Mouse (Mus musculus): Measurements from ENCODE around the gene Hpse. TPM values are rescaled to one million over a fixed set of nuclear protein-coding genes. Genes with fewer than 3 reads are reported as not detected.

Gene Hpse
- polyA plus RNA-seq, 1 experiment from 2014 or later = 0.41 TPM

GRCm38 (mm10) chr5:100706675-100707074 is 12.8 kb downstream of the Hpse start:
- H3K9ac ChIP-seq (ENCODE audit: low read length) = no peak overlapping the region
- H3K36me3 ChIP-seq (ENCODE audit: control insufficient read depth, insufficient read depth, low read length) = no peaks in the 10 kb centered on the region
- H3K27me3 ChIP-seq (replicated peaks; ENCODE audit: control insufficient read depth, insufficient read depth, low read length) = no peaks in the 10 kb centered on the region
- DNase-seq (ENCODE audit: low spot score) (no peak), ATAC-seq (no peak)
- WGBS = 66% methylated on average over 8 of the region's 8 CpGs
- no peaks in the 10 kb centered on the region for H3K4me1 ChIP-seq (ENCODE audit: control insufficient read depth, insufficient read depth, low read length)
- H3K9me3 ChIP-seq (replicated peaks; ENCODE audit: control insufficient read depth, low read length) = no peaks in the 10 kb centered on the region
- H3K27ac ChIP-seq (ENCODE audit: low read depth, low read length) = no peak overlapping the region
- no peak overlapping the region for H3K4me3 ChIP-seq (ENCODE audit: low read depth, low read length)
- no peak overlapping the region for H3K4me2 ChIP-seq (ENCODE audit: low read length)

GRCm38 (mm10) chr5:100704272-100704671 is 15.2 kb downstream of the Hpse start:
- H3K4me2 ChIP-seq (ENCODE audit: low read length) = no peak overlapping the region
- H3K9me3 ChIP-seq (replicated peaks; ENCODE audit: control insufficient read depth, low read length) = no peaks in the 10 kb centered on the region
- no peaks in the 10 kb centered on the region for H3K27me3 ChIP-seq (replicated peaks; ENCODE audit: control insufficient read depth, insufficient read depth, low read length)
- H3K9ac ChIP-seq (ENCODE audit: low read length) = no peak overlapping the region
- H3K4me1 ChIP-seq (ENCODE audit: control insufficient read depth, insufficient read depth, low read length) = no peaks in the 10 kb centered on the region
- no peak for DNase-seq (ENCODE audit: low spot score)
- H3K4me3 ChIP-seq (ENCODE audit: low read depth, low read length) = no peak overlapping the region
- 96% methylated on average over 2 of the region's 2 CpGs for WGBS
- H3K36me3 ChIP-seq (ENCODE audit: control insufficient read depth, insufficient read depth, low read length) = no peaks in the 10 kb centered on the region
- ATAC-seq = no peak
- no peak overlapping the region for H3K27ac ChIP-seq (ENCODE audit: low read depth, low read length)

GRCm38 (mm10) chr5:100702325-100702724 is 17.2 kb downstream of the Hpse start:
- WGBS = 91% methylated on average over 3 of the region's 3 CpGs
- H3K4me3 ChIP-seq (ENCODE audit: low read depth, low read length) = no peak overlapping the region
- H3K9ac ChIP-seq (ENCODE audit: low read length) = no peak overlapping the region
- no peaks in the 10 kb centered on the region for H3K27me3 ChIP-seq (replicated peaks; ENCODE audit: control insufficient read depth, insufficient read depth, low read length)
- no peak for DNase-seq (ENCODE audit: low spot score)
- no peak overlapping the region for H3K4me2 ChIP-seq (ENCODE audit: low read length)
- no peak overlapping the region for H3K27ac ChIP-seq (ENCODE audit: low read depth, low read length)
- no peaks in the 10 kb centered on the region for H3K36me3 ChIP-seq (ENCODE audit: control insufficient read depth, insufficient read depth, low read length)
- ATAC-seq = no peak
- H3K9me3 ChIP-seq (replicated peaks; ENCODE audit: control insufficient read depth, low read length) = no peaks in the 10 kb centered on the region
- no peaks in the 10 kb centered on the region for H3K4me1 ChIP-seq (ENCODE audit: control insufficient read depth, insufficient read depth, low read length)

GRCm38 (mm10) chr5:100700861-100701620 is 18.5 kb downstream of the Hpse start:
- H3K4me1 ChIP-seq (ENCODE audit: control insufficient read depth, insufficient read depth, low read length) = no peaks in the 10 kb centered on the region
- WGBS = 80% methylated on average over 13 of the region's 13 CpGs
- no peaks in the 10 kb centered on the region for H3K36me3 ChIP-seq (ENCODE audit: control insufficient read depth, insufficient read depth, low read length)
- no peak overlapping the region for H3K9ac ChIP-seq (ENCODE audit: low read length)
- no peaks in the 10 kb centered on the region for H3K9me3 ChIP-seq (replicated peaks; ENCODE audit: control insufficient read depth, low read length)
- no peak overlapping the region for H3K4me2 ChIP-seq (ENCODE audit: low read length)
- H3K4me3 ChIP-seq (ENCODE audit: low read depth, low read length) = no peak overlapping the region
- DNase-seq (ENCODE audit: low spot score) = no peak
- no peaks in the 10 kb centered on the region for H3K27me3 ChIP-seq (replicated peaks; ENCODE audit: control insufficient read depth, insufficient read depth, low read length)
- H3K27ac ChIP-seq (ENCODE audit: low read depth, low read length) = no peak overlapping the region
- no peak for ATAC-seq

- no peak overlapping the region for H3K9ac ChIP-seq (ENCODE audit: low read length)
- WGBS = 79% methylated on average over 2 of the region's 2 CpGs
- H3K9me3 ChIP-seq (replicated peaks; ENCODE audit: control insufficient read depth, low read length) = no peaks in the 10 kb centered on the region
- DNase-seq (ENCODE audit: low spot score) = no peak
- no peak for ATAC-seq
- no peaks in the 10 kb centered on the region for H3K27me3 ChIP-seq (replicated peaks; ENCODE audit: control insufficient read depth, insufficient read depth, low read length)
- H3K4me1 ChIP-seq (ENCODE audit: control insufficient read depth, insufficient read depth, low read length) = no peaks in the 10 kb centered on the region
- no peak overlapping the region for H3K27ac ChIP-seq (ENCODE audit: low read depth, low read length)
- no peaks in the 10 kb centered on the region for H3K36me3 ChIP-seq (ENCODE audit: control insufficient read depth, insufficient read depth, low read length)
- no peak overlapping the region for H3K4me3 ChIP-seq (ENCODE audit: low read depth, low read length)
- H3K4me2 ChIP-seq (ENCODE audit: low read length) = no peak overlapping the region
Observed at GRCm38 (mm10) chr5:100697886-100698285, 21.6 kb downstream of the Hpse start.

GRCm38 (mm10) chr5:100697398-100697797 is 22.1 kb downstream of the Hpse start:
- ATAC-seq = no peak
- WGBS = 75% methylated on average over 2 of the region's 2 CpGs

GRCm38 (mm10) chr5:100685631-100686030 is 33.9 kb downstream of the Hpse start:
- no peaks in the 10 kb centered on the region for H3K27me3 ChIP-seq (replicated peaks; ENCODE audit: control insufficient read depth, insufficient read depth, low read length)
- WGBS = 62% methylated on average over 4 of the region's 4 CpGs
- H3K36me3 ChIP-seq (ENCODE audit: control insufficient read depth, insufficient read depth, low read length) = no peaks in the 10 kb centered on the region

More at GRCm38 (mm10) chr5:100697398-100697797, 22.1 kb downstream of the Hpse start:
- no peaks in the 10 kb centered on the region for H3K9me3 ChIP-seq (replicated peaks; ENCODE audit: control insufficient read depth, low read length)
- H3K36me3 ChIP-seq (ENCODE audit: control insufficient read depth, insufficient read depth, low read length) = no peaks in the 10 kb centered on the region
- H3K27ac ChIP-seq (ENCODE audit: low read depth, low read length) = no peak overlapping the region
- H3K27me3 ChIP-seq (replicated peaks; ENCODE audit: control insufficient read depth, insufficient read depth, low read length) = no peaks in the 10 kb centered on the region
- H3K4me3 ChIP-seq (ENCODE audit: low read depth, low read length) = no peak overlapping the region
- no peak for DNase-seq (ENCODE audit: low spot score)
- H3K4me2 ChIP-seq (ENCODE audit: low read length) = no peak overlapping the region
- no peaks in the 10 kb centered on the region for H3K4me1 ChIP-seq (ENCODE audit: control insufficient read depth, insufficient read depth, low read length)
- no peak overlapping the region for H3K9ac ChIP-seq (ENCODE audit: low read length)

GRCm38 (mm10) chr5:100680542-100680933 is 39.0 kb downstream of the Hpse start:
- ATAC-seq = no peak
- 75% methylated on average over 6 of the region's 6 CpGs for WGBS

More at GRCm38 (mm10) chr5:100685631-100686030, 33.9 kb downstream of the Hpse start:
- ATAC-seq = no peak
- H3K4me3 ChIP-seq (ENCODE audit: low read depth, low read length) = no peak overlapping the region
- DNase-seq (ENCODE audit: low spot score) = no peak
- H3K9me3 ChIP-seq (replicated peaks; ENCODE audit: control insufficient read depth, low read length) = no peaks in the 10 kb centered on the region
- H3K4me1 ChIP-seq (ENCODE audit: control insufficient read depth, insufficient read depth, low read length) = no peaks in the 10 kb centered on the region
- no peak overlapping the region for H3K4me2 ChIP-seq (ENCODE audit: low read length)
- no peak overlapping the region for H3K27ac ChIP-seq (ENCODE audit: low read depth, low read length)
- H3K9ac ChIP-seq (ENCODE audit: low read length) = no peak overlapping the region

GRCm38 (mm10) chr5:100679911-100680541 is 39.5 kb downstream of the Hpse start:
- DNase-seq (ENCODE audit: low spot score) (peak; percentile 43), ATAC-seq (no peak)
- H3K4me2 ChIP-seq (ENCODE audit: low read length) = no peak overlapping the region
- H3K4me3 ChIP-seq (ENCODE audit: low read depth, low read length) = no peak overlapping the region
- no peaks in the 10 kb centered on the region for H3K27me3 ChIP-seq (replicated peaks; ENCODE audit: control insufficient read depth, insufficient read depth, low read length)
- H3K9ac ChIP-seq (ENCODE audit: low read length) = no peak overlapping the region
- H3K9me3 ChIP-seq (replicated peaks; ENCODE audit: control insufficient read depth, low read length) = no peaks in the 10 kb centered on the region
- 67% methylated on average over 18 of the region's 18 CpGs for WGBS
- H3K27ac ChIP-seq (ENCODE audit: low read depth, low read length) = no peak overlapping the region
- no peaks in the 10 kb centered on the region for H3K4me1 ChIP-seq (ENCODE audit: control insufficient read depth, insufficient read depth, low read length)
- H3K36me3 ChIP-seq (ENCODE audit: control insufficient read depth, insufficient read depth, low read length) = no peaks in the 10 kb centered on the region

More at GRCm38 (mm10) chr5:100680542-100680933, 39.0 kb downstream of the Hpse start:
- H3K27me3 ChIP-seq (replicated peaks; ENCODE audit: control insufficient read depth, insufficient read depth, low read length) = no peaks in the 10 kb centered on the region
- H3K4me1 ChIP-seq (ENCODE audit: control insufficient read depth, insufficient read depth, low read length) = no peaks in the 10 kb centered on the region
- no peak overlapping the region for H3K4me3 ChIP-seq (ENCODE audit: low read depth, low read length)
- no peak for DNase-seq (ENCODE audit: low spot score)
- H3K36me3 ChIP-seq (ENCODE audit: control insufficient read depth, insufficient read depth, low read length) = no peaks in the 10 kb centered on the region
- H3K4me2 ChIP-seq (ENCODE audit: low read length) = no peak overlapping the region
- no peaks in the 10 kb centered on the region for H3K9me3 ChIP-seq (replicated peaks; ENCODE audit: control insufficient read depth, low read length)
- H3K27ac ChIP-seq (ENCODE audit: low read depth, low read length) = no peak overlapping the region
- no peak overlapping the region for H3K9ac ChIP-seq (ENCODE audit: low read length)

All from forebrain, embryonic 14.5 days (tissue).